Mouse (Mus musculus): ENCODE results near the gene Orm3. TPM values are rescaled to one million over a fixed set of nuclear protein-coding genes. Genes with fewer than 3 reads are reported as not detected.

Orm3 gene
- polyA plus RNA-seq, 1 experiment from 2014 or later = not detected

DNA sequence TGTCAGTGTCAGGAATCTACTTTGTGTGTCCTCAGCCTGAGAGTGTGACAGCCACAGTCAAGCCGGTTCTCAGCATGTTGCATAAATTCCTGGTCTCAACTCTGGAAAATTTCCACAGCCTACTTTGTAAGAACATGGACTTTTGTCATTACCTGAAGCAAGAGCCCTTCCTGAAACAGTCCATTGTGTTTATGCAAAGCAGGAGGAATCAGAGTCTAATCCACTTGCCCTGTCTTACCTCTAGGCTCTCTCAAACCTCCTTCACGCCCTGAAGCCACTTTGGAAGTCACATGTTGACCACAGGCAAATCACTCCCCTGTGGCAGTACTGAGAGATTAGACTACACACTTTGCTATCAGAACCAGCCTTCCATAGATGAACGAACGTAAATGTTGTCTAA is 13.5 kb upstream of the Orm3 start:
- ATAC-seq (ENCODE audit: insufficient number of reproducible peaks, insufficient read depth, low FRiP score, low TSS enrichment) = no peak
- no peak overlapping the region for H3K9ac ChIP-seq
- H3K9me3 ChIP-seq = no peaks in the 10 kb centered on the region
- 60% methylated on average over 4 of the region's 4 CpGs for WGBS
- no peak overlapping the region for H3K27ac ChIP-seq
- H3K4me1 ChIP-seq = no peaks in the 10 kb centered on the region
- H3K4me3 ChIP-seq = no peak overlapping the region
- H3K36me3 ChIP-seq = no peaks in the 10 kb centered on the region
- no peaks in the 10 kb centered on the region for H3K27me3 ChIP-seq
- no peak overlapping the region for H3K4me2 ChIP-seq (replicated peaks)

DNA sequence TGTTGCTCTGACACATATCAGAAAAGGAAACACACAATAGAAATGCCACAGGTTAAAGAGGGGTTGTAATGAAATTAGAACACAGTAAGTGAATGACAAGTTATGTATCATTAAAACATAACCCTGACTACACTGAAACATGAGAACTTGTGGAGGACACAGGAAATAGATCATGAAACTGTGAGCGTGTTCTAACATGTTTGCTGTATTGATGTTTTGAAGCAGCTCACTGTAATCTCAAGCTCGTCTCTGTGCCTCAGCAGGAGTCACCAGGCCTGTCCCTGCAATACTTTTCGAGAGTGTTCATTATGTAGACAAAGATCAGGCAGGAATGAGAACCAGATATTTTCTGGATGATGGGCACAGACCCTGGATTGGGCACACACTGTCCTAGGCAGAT is 12.4 kb upstream of the Orm3 start:
- Histone ChIP-seq H3K27me3 (no peaks in the 10 kb centered on the region), H3K9me3 (no peaks in the 10 kb centered on the region), H3K4me2 (replicated peaks) (no peak overlapping the region), H3K4me1 (no peaks in the 10 kb centered on the region), H3K27ac (no peak overlapping the region), H3K4me3 (no peak overlapping the region), H3K9ac (no peak overlapping the region), H3K36me3 (no peaks in the 10 kb centered on the region)
- 55% methylated on average over 3 of the region's 3 CpGs for WGBS
- ATAC-seq (ENCODE audit: insufficient number of reproducible peaks, insufficient read depth, low FRiP score, low TSS enrichment) = no peak

DNA sequence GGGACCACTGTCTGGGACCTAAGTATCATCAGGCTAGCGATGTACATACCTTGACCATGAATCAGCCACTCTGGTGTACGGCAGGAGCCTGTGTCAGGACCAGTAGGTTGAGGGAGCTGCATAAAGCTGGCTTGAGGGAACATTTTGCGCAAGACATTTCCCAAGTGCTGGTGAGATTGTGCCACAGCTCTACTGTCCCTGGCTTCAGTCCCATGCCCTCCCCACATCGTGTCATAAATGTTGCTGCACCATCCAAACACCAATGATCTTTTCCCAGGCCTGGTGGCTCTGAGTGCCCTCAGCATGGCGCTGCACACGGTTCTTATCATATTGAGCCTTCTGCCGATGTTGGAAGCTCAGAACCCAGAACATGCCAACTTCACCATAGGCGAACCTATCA is 11.7 kb upstream of the Orm3 start, which contains the start of gene Orm1:
Gene Orm1 (plus strand): TSS at position 266 of the 400 bp plus-strand sequence.
- no peaks in the 10 kb centered on the region for H3K9me3 ChIP-seq
- ATAC-seq (ENCODE audit: insufficient number of reproducible peaks, insufficient read depth, low FRiP score, low TSS enrichment) = no peak
- H3K27me3 ChIP-seq = no peaks in the 10 kb centered on the region
- H3K9ac ChIP-seq = no peak within 1 kb of the TSS
- no peak within 1 kb of the TSS for H3K27ac ChIP-seq
- H3K4me1 ChIP-seq = no peaks in the 10 kb centered on the region
- WGBS = 89% methylated on average over 8 of the region's 8 CpGs
- no peaks in the 10 kb centered on the region for H3K36me3 ChIP-seq
- H3K4me2 ChIP-seq (replicated peaks) = no peak within 1 kb of the TSS
- no peak within 1 kb of the TSS for H3K4me3 ChIP-seq

DNA sequence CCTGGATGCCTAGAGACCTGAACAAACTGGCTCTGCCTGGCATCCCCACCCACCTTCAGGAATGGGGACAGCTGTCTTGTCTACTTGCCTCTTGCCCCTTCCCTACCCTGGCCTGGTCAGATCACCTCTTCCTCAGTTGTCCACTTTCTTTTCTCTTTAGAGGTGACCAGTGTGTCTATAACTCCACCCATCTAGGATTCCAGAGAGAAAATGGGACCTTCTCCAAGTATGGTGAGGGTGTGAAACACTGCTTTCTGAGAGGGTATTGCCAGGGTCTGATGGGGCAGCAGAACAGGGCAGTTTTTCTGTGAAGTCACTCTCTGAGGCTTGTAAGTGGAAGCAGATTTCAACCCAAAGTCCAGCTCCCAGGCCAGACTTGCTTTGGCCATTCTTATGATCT is 10.7 kb upstream of the Orm3 start:
- no peak overlapping the region for H3K4me2 ChIP-seq (replicated peaks)
- no peaks in the 10 kb centered on the region for H3K4me1 ChIP-seq
- H3K9me3 ChIP-seq = no peaks in the 10 kb centered on the region
- H3K27ac ChIP-seq = no peak overlapping the region
- H3K27me3 ChIP-seq = no peaks in the 10 kb centered on the region
- no peaks in the 10 kb centered on the region for H3K36me3 ChIP-seq
- no peak overlapping the region for H3K4me3 ChIP-seq
- no peak overlapping the region for H3K9ac ChIP-seq
- ATAC-seq (ENCODE audit: insufficient number of reproducible peaks, insufficient read depth, low FRiP score, low TSS enrichment) = no peak

DNA sequence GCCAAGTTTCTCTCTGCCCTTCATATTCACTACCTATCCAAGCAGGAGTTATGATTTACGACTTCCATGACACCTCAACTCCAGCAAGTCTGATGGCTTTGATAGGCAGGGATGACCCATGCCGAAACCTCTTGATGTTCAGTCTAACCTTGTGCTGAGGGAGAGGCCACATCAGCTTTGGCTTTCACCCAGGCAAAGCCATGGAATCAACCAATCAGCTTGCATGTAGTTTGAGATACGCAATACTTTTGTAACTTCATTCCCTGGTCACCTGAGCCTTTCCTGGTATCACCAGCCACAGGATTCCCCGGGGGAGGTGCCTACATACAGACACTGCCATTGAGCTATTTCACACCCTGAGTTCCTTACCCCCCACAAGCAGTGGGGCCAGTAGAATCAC is 9.3 kb upstream of the Orm3 start:
- Histone ChIP-seq H3K36me3 (no peaks in the 10 kb centered on the region), H3K9ac (no peak overlapping the region), H3K9me3 (no peaks in the 10 kb centered on the region), H3K4me1 (no peaks in the 10 kb centered on the region), H3K4me2 (replicated peaks) (no peak overlapping the region), H3K27ac (no peak overlapping the region), H3K4me3 (no peak overlapping the region), H3K27me3 (no peaks in the 10 kb centered on the region)
- ATAC-seq (ENCODE audit: insufficient number of reproducible peaks, insufficient read depth, low FRiP score, low TSS enrichment) = no peak
- 89% methylated on average over 4 of the region's 4 CpGs for WGBS

DNA sequence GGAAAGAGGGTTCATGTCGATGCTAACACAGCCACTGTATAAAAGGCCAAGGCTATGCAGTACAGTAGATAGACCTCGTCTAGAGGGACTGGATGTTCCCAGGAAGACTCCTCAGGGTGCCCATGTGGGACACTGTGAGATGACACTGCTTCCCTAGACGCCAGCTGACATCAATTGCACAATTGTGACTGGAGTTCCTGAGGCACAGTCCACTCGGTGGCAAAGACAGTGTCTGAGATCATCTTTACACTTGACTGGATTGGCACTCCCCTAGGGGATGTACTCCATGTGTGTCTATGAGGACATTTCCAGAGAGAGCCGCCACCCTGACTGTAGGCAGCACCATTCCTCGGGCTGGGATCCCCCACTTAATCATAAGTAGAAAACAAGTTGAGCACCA is 7.4 kb upstream of the Orm3 start:
- Histone ChIP-seq H3K4me2 (replicated peaks) (no peak overlapping the region), H3K4me1 (no peaks in the 10 kb centered on the region), H3K9ac (no peak overlapping the region), H3K9me3 (no peaks in the 10 kb centered on the region), H3K27me3 (no peaks in the 10 kb centered on the region), H3K4me3 (no peak overlapping the region), H3K36me3 (no peaks in the 10 kb centered on the region), H3K27ac (no peak overlapping the region)
- 67% methylated on average over 6 of the region's 6 CpGs for WGBS
- ATAC-seq (ENCODE audit: insufficient number of reproducible peaks, insufficient read depth, low FRiP score, low TSS enrichment) = no peak

DNA sequence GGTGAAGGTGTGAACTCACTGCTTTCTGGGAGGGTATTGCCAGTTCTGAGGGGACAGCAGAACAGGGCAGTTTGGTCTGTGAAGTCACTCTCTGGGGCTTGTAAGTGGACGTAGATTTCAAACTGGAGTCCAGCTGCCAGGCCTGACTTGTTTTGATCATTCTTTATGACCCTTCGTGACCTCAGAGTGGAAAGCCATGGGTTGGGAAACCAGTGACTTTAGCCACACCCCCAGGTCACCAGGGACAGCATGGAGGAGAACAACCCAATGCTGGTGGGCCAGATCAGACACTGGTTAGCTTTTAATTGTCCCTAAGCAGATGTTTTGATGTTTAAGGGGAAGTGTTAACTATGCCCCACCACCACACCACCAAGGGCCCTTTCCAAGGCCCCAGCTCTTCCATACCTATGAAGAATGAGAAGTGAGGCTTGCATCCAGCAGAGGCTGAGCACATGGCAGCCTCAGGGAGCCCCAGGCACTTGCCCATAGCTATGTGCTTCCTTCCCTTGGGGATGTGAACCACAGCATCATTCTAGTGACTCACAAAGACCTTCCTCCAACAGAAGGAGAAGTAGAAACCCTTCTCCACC is 1.1 kb downstream of the Orm3 start:
- H3K4me1 ChIP-seq = no peaks in the 10 kb centered on the region
- no peaks in the 10 kb centered on the region for H3K27me3 ChIP-seq
- no peaks in the 10 kb centered on the region for H3K36me3 ChIP-seq
- no peak overlapping the region for H3K4me2 ChIP-seq (replicated peaks)
- H3K9ac ChIP-seq = no peak overlapping the region
- H3K4me3 ChIP-seq = no peak overlapping the region
- WGBS = 56% methylated on average over 2 of the region's 2 CpGs
- H3K9me3 ChIP-seq = no peaks in the 10 kb centered on the region
- H3K27ac ChIP-seq = no peak overlapping the region
- ATAC-seq (ENCODE audit: insufficient number of reproducible peaks, insufficient read depth, low FRiP score, low TSS enrichment) = no peak

DNA sequence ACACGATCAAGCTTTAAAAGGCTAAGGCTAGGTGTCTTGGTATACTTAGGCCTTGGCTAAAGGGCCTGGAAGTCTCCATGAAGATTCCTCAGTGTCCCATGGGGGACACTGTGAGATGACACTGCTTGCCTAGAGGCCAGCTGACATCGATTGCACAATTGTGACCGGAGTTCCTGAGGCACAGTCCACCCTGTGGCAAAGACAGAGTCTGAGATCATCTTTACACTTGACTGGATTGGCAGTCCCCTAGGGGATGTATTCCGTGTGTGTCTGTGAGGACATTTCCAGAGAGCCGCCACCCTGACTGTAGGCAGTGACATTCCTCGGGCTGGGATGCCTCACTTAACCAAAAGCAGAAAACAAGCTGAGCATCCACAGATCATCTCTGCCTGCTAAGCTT is 3.9 kb downstream of the Orm3 start:
- Histone ChIP-seq H3K4me2 (replicated peaks) (no peak overlapping the region), H3K27me3 (no peaks in the 10 kb centered on the region), H3K36me3 (no peaks in the 10 kb centered on the region), H3K9me3 (no peaks in the 10 kb centered on the region), H3K4me1 (no peaks in the 10 kb centered on the region), H3K9ac (no peak overlapping the region), H3K27ac (no peak overlapping the region), H3K4me3 (no peak overlapping the region)
- 67% methylated on average over 6 of the region's 6 CpGs for whole genome bisulfite sequencing
- ATAC-seq (ENCODE audit: insufficient number of reproducible peaks, insufficient read depth, low FRiP score, low TSS enrichment) = no peak

DNA sequence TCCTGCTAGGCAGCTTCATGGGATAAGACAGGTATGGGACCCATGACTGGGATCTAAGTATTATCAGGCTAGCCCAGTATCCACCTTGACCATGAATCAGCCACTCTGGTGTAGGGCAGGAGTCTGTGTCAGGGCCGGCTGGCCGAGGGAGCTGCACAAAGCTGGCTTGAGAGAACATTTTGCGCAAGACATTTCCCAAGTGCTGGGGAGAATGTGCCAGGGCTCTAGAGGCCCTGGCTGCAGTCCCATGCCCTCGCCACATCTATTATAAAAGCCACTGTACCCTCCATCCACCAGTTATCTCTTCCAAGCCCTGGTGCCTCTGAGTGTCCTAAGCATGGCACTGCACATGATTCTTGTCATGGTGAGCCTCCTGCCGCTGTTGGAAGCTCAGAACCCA is 6.2 kb downstream of the Orm3 start, which contains the start of gene Orm2:
Gene Orm2 (plus strand): TSS at position 300 of the 400 bp plus-strand sequence.
- no peaks in the 10 kb centered on the region for H3K9me3 ChIP-seq
- WGBS = 93% methylated on average over 5 of the region's 5 CpGs
- H3K27me3 ChIP-seq = no peaks in the 10 kb centered on the region
- H3K4me2 ChIP-seq (replicated peaks) = no peak within 1 kb of the TSS
- H3K4me3 ChIP-seq = no peak within 1 kb of the TSS
- H3K36me3 ChIP-seq = no peaks in the 10 kb centered on the region
- no peaks in the 10 kb centered on the region for H3K4me1 ChIP-seq
- H3K27ac ChIP-seq = no peak within 1 kb of the TSS
- no peak for ATAC-seq (ENCODE audit: insufficient number of reproducible peaks, insufficient read depth, low FRiP score, low TSS enrichment)
- no peak within 1 kb of the TSS for H3K9ac ChIP-seq

DNA sequence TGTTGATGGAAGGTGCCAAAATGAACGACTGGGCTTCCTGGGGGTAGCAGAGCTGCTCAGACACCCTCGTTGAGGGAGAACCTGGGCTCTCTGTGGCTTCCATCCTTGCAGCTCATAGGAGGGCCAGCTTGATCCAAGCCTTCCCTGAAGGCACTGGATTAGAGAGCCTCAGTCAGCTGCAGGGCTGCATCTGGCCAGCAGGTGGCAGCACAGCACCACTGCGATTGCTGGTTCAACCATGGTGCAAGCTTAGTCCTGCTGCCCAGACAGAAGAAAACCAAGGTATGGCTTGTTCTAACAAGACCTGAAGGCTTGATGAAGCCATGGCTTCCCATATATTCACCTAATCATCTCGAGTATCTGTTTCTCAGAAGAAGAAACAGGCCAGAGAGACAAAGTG is 12.6 kb downstream of the Orm3 start:
- H3K4me1 ChIP-seq = no peaks in the 10 kb centered on the region
- H3K9me3 ChIP-seq = no peaks in the 10 kb centered on the region
- H3K9ac ChIP-seq = no peak overlapping the region
- ATAC-seq (ENCODE audit: insufficient number of reproducible peaks, insufficient read depth, low FRiP score, low TSS enrichment) = no peak
- H3K4me2 ChIP-seq (replicated peaks) = no peak overlapping the region
- peaks cover 54% of the 10 kb centered on the region for H3K36me3 ChIP-seq
- H3K27ac ChIP-seq = no peak overlapping the region
- no peak overlapping the region for H3K4me3 ChIP-seq
- 14% methylated on average over 4 of the region's 4 CpGs for WGBS
- no peaks in the 10 kb centered on the region for H3K27me3 ChIP-seq

DNA sequence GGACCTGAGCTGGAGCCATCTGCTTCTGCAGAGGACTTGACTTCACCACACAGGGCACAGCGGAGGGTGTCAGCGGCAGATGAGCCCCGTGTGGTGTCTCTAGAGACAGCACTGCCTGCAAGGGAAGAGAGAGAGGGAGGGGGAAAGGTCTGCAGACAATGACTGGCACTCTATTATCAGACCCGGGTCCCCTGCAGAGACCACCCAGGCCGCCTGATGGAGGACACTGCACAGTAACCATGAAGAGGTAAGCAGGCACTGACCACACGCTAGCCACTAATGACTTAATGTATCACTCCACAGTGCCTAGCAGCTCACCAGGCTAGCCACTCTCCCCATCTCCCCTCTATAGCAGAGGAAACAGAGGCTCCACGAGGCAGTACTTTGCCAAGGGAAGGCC is 14.9 kb downstream of the Orm3 start:
- WGBS = 50% methylated on average over 7 of the region's 7 CpGs
- Histone ChIP-seq H3K27me3 (no peaks in the 10 kb centered on the region), H3K4me3 (no peak overlapping the region), H3K9me3 (no peaks in the 10 kb centered on the region), H3K9ac (no peak overlapping the region), H3K27ac (no peak overlapping the region), H3K4me2 (replicated peaks) (no peak overlapping the region), H3K36me3 (peaks cover 77% of the 10 kb centered on the region), H3K4me1 (no peaks in the 10 kb centered on the region)
- no peak for ATAC-seq (ENCODE audit: insufficient number of reproducible peaks, insufficient read depth, low FRiP score, low TSS enrichment)

DNA sequence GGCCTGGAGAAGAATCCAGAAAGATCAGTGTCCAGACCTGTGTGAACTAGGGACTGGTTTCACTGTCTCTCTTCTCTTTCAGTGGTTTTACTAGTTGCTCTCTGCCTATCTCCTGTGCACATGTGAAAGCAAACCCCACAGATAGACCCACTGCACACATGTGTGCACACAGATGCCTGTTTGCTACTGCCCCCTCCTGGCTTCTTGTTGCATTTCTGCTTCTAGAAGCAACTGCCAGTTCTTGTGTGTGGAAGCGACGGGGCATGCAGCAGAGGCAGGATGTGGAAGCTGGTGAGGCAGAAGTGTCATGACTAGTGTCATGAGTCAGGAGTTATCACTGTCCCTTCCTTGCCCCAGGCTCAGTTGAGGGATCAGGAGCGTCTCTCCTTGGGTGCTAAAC is 15.9 kb downstream of the Orm3 start:
- WGBS = 65% methylated on average over 3 of the region's 3 CpGs
- no peaks in the 10 kb centered on the region for H3K4me1 ChIP-seq
- ATAC-seq (ENCODE audit: insufficient number of reproducible peaks, insufficient read depth, low FRiP score, low TSS enrichment) = no peak
- H3K36me3 ChIP-seq = peaks cover 87% of the 10 kb centered on the region
- H3K9ac ChIP-seq = no peak overlapping the region
- H3K4me2 ChIP-seq (replicated peaks) = no peak overlapping the region
- no peaks in the 10 kb centered on the region for H3K27me3 ChIP-seq
- no peak overlapping the region for H3K4me3 ChIP-seq
- no peak overlapping the region for H3K27ac ChIP-seq
- H3K9me3 ChIP-seq = no peaks in the 10 kb centered on the region

DNA sequence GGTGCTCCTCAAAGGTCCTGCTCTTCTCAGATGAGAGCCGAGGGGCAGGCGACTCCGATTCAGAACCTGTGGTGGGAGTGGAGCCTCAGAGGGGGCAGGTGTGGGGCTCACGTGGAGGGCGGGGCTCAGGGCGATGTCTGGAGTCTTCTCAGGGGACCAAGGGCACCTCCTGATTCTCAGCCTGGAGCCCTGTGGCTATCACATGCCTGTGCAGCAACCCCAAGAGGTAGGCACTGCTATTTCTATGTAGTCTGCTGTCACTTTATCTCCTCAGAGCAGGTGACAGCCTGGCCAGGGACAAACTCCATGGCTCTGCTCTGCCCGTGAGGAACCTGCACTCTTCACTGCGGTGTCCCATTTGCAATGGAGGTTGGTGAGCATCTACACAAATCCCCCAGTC is 17.4 kb downstream of the Orm3 start:
- H3K4me2 ChIP-seq (replicated peaks) = no peak overlapping the region
- no peak overlapping the region for H3K4me3 ChIP-seq
- no peaks in the 10 kb centered on the region for H3K27me3 ChIP-seq
- H3K9me3 ChIP-seq = no peaks in the 10 kb centered on the region
- H3K4me1 ChIP-seq = no peaks in the 10 kb centered on the region
- no peak overlapping the region for H3K27ac ChIP-seq
- 87% methylated on average over 8 of the region's 8 CpGs for WGBS
- ATAC-seq (ENCODE audit: insufficient number of reproducible peaks, insufficient read depth, low FRiP score, low TSS enrichment) = no peak
- peaks cover 91% of the 10 kb centered on the region for H3K36me3 ChIP-seq
- no peak overlapping the region for H3K9ac ChIP-seq

Measured in embryonic facial prominence, embryonic 12.5 days (tissue).